Comparison of ENCODE assay signal across 31 mouse cellular contexts in genomic region chr5:125627816-125628348, GRCm38 (mm10).
DNase-seq lines count a peak whose midpoint lies in the region; ATAC-seq lines count a peak whose summit lies in the region.
"Had no signal": no experiment of that assay in that cellular context is flagged by ENCODE, and none has a peak within 500 bp of the region (broad histone marks: within the 10 kb centered on the region; RNA-seq: fewer than 3 reads in every experiment).

No protein-coding gene starts in this region.

- intact Hi-C loops in left cerebral cortex, postnatal 25 days (cut with DNase I), result no loop called here
- intact Hi-C loops in left cerebral cortex, postnatal 14 days (cut with DNase I), result no loop called here

- no peak for ATAC-seq in hindbrain, embryonic 14.5 days (ENCODE audit: low FRiP score)
- ATAC-seq: forebrain, embryonic 14.5 days; hindbrain, postnatal 0 days; intestine, embryonic 15.5 days; lung, postnatal 0 days had no signal

- no peaks in the 10 kb centered on the region for H3K36me3 ChIP-seq in hindbrain, embryonic 14.5 days (replicated peaks; ENCODE audit: control insufficient read depth, insufficient read depth)
- H3K36me3 ChIP-seq: embryonic facial prominence, embryonic 10.5 days; embryonic facial prominence, embryonic 15.5 days; hindbrain, embryonic 10.5 days; intestine, embryonic 15.5 days; limb, embryonic 15.5 days; liver, embryonic 13.5 days; midbrain, embryonic 12.5 days had no signal

- H3K4me2 ChIP-seq in hindbrain, embryonic 14.5 days (replicated peaks), result no peak overlapping the region
- H3K4me2 ChIP-seq: embryonic facial prominence, embryonic 15.5 days; intestine, embryonic 15.5 days; limb, embryonic 15.5 days; liver, embryonic 13.5 days; midbrain, embryonic 12.5 days had no signal

- no peaks in the 10 kb centered on the region for H3K27me3 ChIP-seq in hindbrain, embryonic 14.5 days (ENCODE audit: control insufficient read depth, insufficient read depth, low read length)
- H3K27me3 ChIP-seq: embryonic facial prominence, embryonic 15.5 days; intestine, embryonic 15.5 days; limb, embryonic 15.5 days; liver, embryonic 13.5 days; megakaryocyte, embryonic 14.5 days; midbrain, embryonic 12.5 days had no signal

- no peak overlapping the region for H3K27ac ChIP-seq in hindbrain, embryonic 14.5 days
- H3K27ac ChIP-seq: embryonic facial prominence, embryonic 10.5 days; embryonic facial prominence, embryonic 15.5 days; hindbrain, embryonic 10.5 days; hindbrain, postnatal 0 days; intestine, embryonic 15.5 days; kidney, postnatal 0 days; limb, embryonic 15.5 days; liver, embryonic 13.5 days; midbrain, embryonic 12.5 days had no signal

- no peak overlapping the region for H3K4me3 ChIP-seq in hindbrain, embryonic 14.5 days (replicated peaks; ENCODE audit: low read length)
- H3K4me3 ChIP-seq: embryonic facial prominence, embryonic 10.5 days; embryonic facial prominence, embryonic 15.5 days; hindbrain, embryonic 10.5 days; intestine, embryonic 15.5 days; limb, embryonic 15.5 days; liver, embryonic 13.5 days; megakaryocyte, embryonic 14.5 days; midbrain, embryonic 12.5 days had no signal

- no peaks in the 10 kb centered on the region for H3K9me3 ChIP-seq in hindbrain, embryonic 14.5 days (ENCODE audit: control insufficient read depth, low read length)
- H3K9me3 ChIP-seq: embryonic facial prominence, embryonic 10.5 days; embryonic facial prominence, embryonic 15.5 days; hindbrain, embryonic 10.5 days; intestine, embryonic 15.5 days; limb, embryonic 15.5 days; midbrain, embryonic 12.5 days had no signal

- peak; percentile 34 to 56 for DNase-seq in left cerebral cortex, postnatal 25 days (ENCODE audit: low spot score in 2 of 2)
- DNase-seq in left cerebral cortex, postnatal 14 days (ENCODE audit: low spot score in 2 of 2), result no peak
- peak; percentile 62 to 90 for DNase-seq in layer of hippocampus, adult 18-20 months (ENCODE audit: low spot score in 2 of 2)
- DNase-seq in layer of hippocampus, adult 9-10 months (ENCODE audit: low spot score), result peak; percentile 55
- peak; percentile 75 to 77 for DNase-seq in layer of hippocampus, postnatal 36 days
- DNase-seq in adrenal gland, postnatal 36 days, result no peak
- DNase-seq in hindbrain, embryonic 14.5 days (ENCODE audit: low spot score), result no peak
- DNase-seq: adrenal gland, postnatal 25 days; B cell, adult 2 months; cerebellum, adult 2 months; cerebellum, postnatal 25 days; heart, postnatal 14 days; kidney, adult 2 months; kidney, postnatal 4 days; left cerebral cortex, postnatal 4 days; liver, embryonic 13.5 days; lung, adult 18-20 months; lung, postnatal 4 days; right cerebral cortex, postnatal 4 days; thymus, postnatal 4 days had no signal

- no peaks in the 10 kb centered on the region for H3K4me1 ChIP-seq in hindbrain, embryonic 14.5 days (replicated peaks; ENCODE audit: control insufficient read depth, insufficient read depth, low read length)
- H3K4me1 ChIP-seq: embryonic facial prominence, embryonic 10.5 days; embryonic facial prominence, embryonic 15.5 days; hindbrain, embryonic 10.5 days; intestine, embryonic 15.5 days; limb, embryonic 15.5 days; liver, embryonic 13.5 days; megakaryocyte, embryonic 14.5 days; midbrain, embryonic 12.5 days had no signal

- WGBS in hindbrain, embryonic 14.5 days, result 87% methylated on average over 9 of the region's 9 CpGs

- no peak overlapping the region for H3K9ac ChIP-seq in hindbrain, embryonic 14.5 days
- H3K9ac ChIP-seq: embryonic facial prominence, embryonic 15.5 days; intestine, embryonic 15.5 days; limb, embryonic 15.5 days; liver, embryonic 13.5 days; midbrain, embryonic 12.5 days had no signal

Comparison
In these comparisons a context has a peak if more than half of its experiments do, and no peak if none do; other contexts are left out.
1. DNase-seq: peak in left cerebral cortex, postnatal 25 days (2 of 2), layer of hippocampus, adult 18-20 months (2 of 2), layer of hippocampus, adult 9-10 months (single experiment) and layer of hippocampus, postnatal 36 days (2 of 2); none in left cerebral cortex, postnatal 14 days (0 of 2), adrenal gland, postnatal 36 days (0 of 2) and hindbrain, embryonic 14.5 days (single experiment).